Mouse (Mus musculus) heart, embryonic 14.5 days (tissue): ENCODE measurements around the gene Lrrc74b. TPM values are rescaled to one million over a fixed set of nuclear protein-coding genes. Genes with fewer than 3 reads are reported as not detected.

Experiments
- ATAC-seq: fragments of 200-750 bp; cut with Nextera tagmentation; 2 replicates; pipeline ENCODE4 v1.8.0; 2017; ENCODE audit warnings: low read depth, moderate TSS enrichment; ENCODE audit not compliant: insufficient number of reproducible peaks, insufficient read depth, low FRiP score
- H3K27ac ChIP-seq, 2 experiments: fragments of 200-500 bp in 1 of 2; fragments of 300-500 bp in 1 of 2; sonication (generic) in 1 of 2; replicated peaks in 1 of 2; 2 replicates each; pipeline ENCODE4 v1.5.1; 2012 to 2014; ENCODE audit warnings: low read depth in 2 of 2, low read length in 2 of 2, control low read depth in 1 of 2, mild to moderate bottlenecking in 1 of 2, mixed read lengths in 1 of 2; ENCODE audit not compliant: control insufficient read depth in 1 of 2, insufficient read depth in 1 of 2
- H3K27me3 ChIP-seq: fragments of 300-500 bp; sonication (generic); 2 replicates; pipeline ENCODE4 v1.6.1; 2014; ENCODE audit warnings: mild to moderate bottlenecking, low read length, control low read depth; ENCODE audit not compliant: control insufficient read depth, insufficient read depth
- H3K36me3 ChIP-seq: fragments of 300-500 bp; sonication (generic); 2 replicates; pipeline ENCODE4 v1.6.1; 2014; ENCODE audit warnings: mild to moderate bottlenecking, control low read depth, low read length, mixed read lengths; ENCODE audit not compliant: control insufficient read depth, insufficient read depth
- H3K4me1 ChIP-seq, 2 experiments: fragments of 200-500 bp in 1 of 2; fragments of 300-500 bp in 1 of 2; sonication (generic) in 1 of 2; 2 replicates each; pipeline ENCODE4 v1.6.1; 2012 to 2014; ENCODE audit warnings: low read length in 2 of 2, control low read depth in 1 of 2, mixed read lengths in 1 of 2; ENCODE audit not compliant: control insufficient read depth in 2 of 2, insufficient read depth in 2 of 2
- H3K4me2 ChIP-seq: fragments of 300-500 bp; sonication (generic); 2 replicates; pipeline ENCODE4 v1.6.1; 2014; ENCODE audit warnings: mild to moderate bottlenecking, low read length
- H3K4me3 ChIP-seq, 2 experiments: fragments of 200-500 bp in 1 of 2; fragments of 300-500 bp in 1 of 2; sonication (generic) in 1 of 2; 2 replicates each; pipeline ENCODE4 v1.5.1; 2012 to 2014; ENCODE audit warnings: low read length in 2 of 2, mild to moderate bottlenecking in 2 of 2, control low read depth in 1 of 2, low read depth in 1 of 2, moderate library complexity in 1 of 2; ENCODE audit not compliant: control insufficient read depth in 1 of 2, insufficient read depth in 1 of 2
- H3K9ac ChIP-seq: fragments of 300-500 bp; sonication (generic); 2 replicates; pipeline ENCODE4 v1.6.1; 2014; ENCODE audit warnings: mild to moderate bottlenecking, low read length
- H3K9me3 ChIP-seq: fragments of 300-500 bp; sonication (generic); 2 replicates; pipeline ENCODE4 v1.6.1; 2016; ENCODE audit warnings: low read length, control low read depth; ENCODE audit not compliant: control insufficient read depth
- WGBS: fragments of 180-500 bp; shearing (Covaris S2); extraction: QIAGEN DNeasy Blood & Tissue Kit; methylation state at CpG from one replicate; pipeline ENCODE4 v1.1.7; 2014; 5-methylcytosine and 5-hydroxymethylcytosine counted together
- polyA plus RNA-seq: library from polyadenylated mRNA; unstranded; fragments of >200 nt; fragmentation: Nextera tagmentation; extraction: Ambion mirVana; gene quantifications from 2 replicates; pipeline ENCODE4 v1.2.1, GENCODE M21; 2014

Lrrc74b gene
- polyA plus RNA-seq, 1 experiment from 2014 or later = 0.22 TPM

- Histone ChIP-seq H3K9ac (peak overlapping the region; percentile 74), H3K27ac (no peak overlapping the region), H3K27me3 (peaks cover 12% of the 10 kb centered on the region; the same call in 1 of the 2 replicates), H3K4me2 (peak overlapping the region; percentile 96), H3K4me3 (peak overlapping the region; percentile 50 to 61), H3K9me3 (no peaks in the 10 kb centered on the region), H3K4me1 (peaks cover 4 to 8% of the 10 kb centered on the region in 2 experiments), H3K36me3 (no peaks in the 10 kb centered on the region)
- ATAC-seq = no peak
- 12% methylated on average over 8 of the region's 8 CpGs for WGBS
Observed at GRCm38 (mm10) chr16:17576825-17577215, 15.8 kb upstream of the Lrrc74b start.

- Histone ChIP-seq H3K9ac (peak overlapping the region; percentile 74), H3K27ac (no peak overlapping the region), H3K36me3 (no peaks in the 10 kb centered on the region), H3K4me2 (peak overlapping the region; percentile 96), H3K27me3 (peaks cover 16% of the 10 kb centered on the region), H3K9me3 (no peaks in the 10 kb centered on the region), H3K4me1 (peaks cover 4 to 8% of the 10 kb centered on the region in 2 experiments), H3K4me3 (peak overlapping the region; percentile 50 to 61)
- WGBS = 11% methylated on average over 45 of the region's 45 CpGs
- ATAC-seq = no peak
Observed at GRCm38 (mm10) chr16:17575870-17576824, 15.1 kb upstream of the Lrrc74b start.

GRCm38 (mm10) chr16:17566186-17566585 is 5.1 kb upstream of the Lrrc74b start:
- 0 out of 2 replicates have a peak, but pooled peaks cover under 1% of the 10 kb centered on the region for H3K27me3 ChIP-seq
- ATAC-seq = no peak
- whole genome bisulfite sequencing = 17% methylated on average over 4 of the region's 4 CpGs
- no peaks in the 10 kb centered on the region for H3K36me3 ChIP-seq
- no peak overlapping the region for H3K4me3 ChIP-seq
- H3K27ac ChIP-seq = no peak overlapping the region
- peaks cover 10 to 11% of the 10 kb centered on the region in 2 experiments for H3K4me1 ChIP-seq
- no peak overlapping the region for H3K9ac ChIP-seq
- no peak overlapping the region for H3K4me2 ChIP-seq
- no peaks in the 10 kb centered on the region for H3K9me3 ChIP-seq

DNA sequence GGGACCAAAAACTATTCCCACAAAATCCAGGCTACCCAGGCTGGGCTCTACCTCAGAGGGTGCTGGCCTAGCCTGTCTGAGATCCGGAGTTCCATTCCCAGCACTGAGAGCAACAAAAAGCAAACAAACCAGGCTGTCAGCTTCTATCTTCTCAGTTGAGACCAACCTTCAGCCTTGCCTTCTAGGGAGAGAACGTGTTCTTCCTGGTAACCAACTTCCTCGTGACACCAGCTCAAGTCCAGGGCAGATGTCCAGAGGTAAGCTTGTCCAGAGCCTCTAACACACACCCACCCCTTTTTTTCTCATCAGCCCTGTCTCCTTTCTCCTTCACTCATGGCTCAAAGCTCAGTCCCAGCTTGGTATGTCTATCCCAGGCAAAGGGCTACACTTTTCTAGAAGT is 3.7 kb upstream of the Lrrc74b start:
- Histone ChIP-seq H3K36me3 (no peaks in the 10 kb centered on the region), H3K27ac (no peak overlapping the region), H3K9me3 (no peaks in the 10 kb centered on the region), H3K9ac (no peak overlapping the region), H3K4me2 (no peak overlapping the region), H3K4me3 (no peak overlapping the region), H3K4me1 (peaks cover 13 to 16% of the 10 kb centered on the region in 2 experiments), H3K27me3 (no peaks in the 10 kb centered on the region)
- no peak for ATAC-seq
- 47% methylated on average over 3 of the region's 3 CpGs for WGBS

- Histone ChIP-seq H3K4me3 (no peak overlapping the region), H3K27me3 (no peaks in the 10 kb centered on the region), H3K36me3 (no peaks in the 10 kb centered on the region), H3K9ac (no peak overlapping the region), H3K27ac (no peak overlapping the region), H3K4me2 (no peak overlapping the region), H3K9me3 (no peaks in the 10 kb centered on the region), H3K4me1 (peaks cover 14 to 17% of the 10 kb centered on the region in 2 experiments)
- WGBS = 66% methylated on average over 2 of the region's 2 CpGs
- no peak for ATAC-seq
Observed at GRCm38 (mm10) chr16:17564221-17564620, 3.2 kb upstream of the Lrrc74b start.

GRCm38 (mm10) chr16:17563580-17563979 is 2.5 kb upstream of the Lrrc74b start:
- Histone ChIP-seq H3K27me3 (no peaks in the 10 kb centered on the region), H3K4me3 (no peak overlapping the region), H3K27ac (no peak overlapping the region), H3K9me3 (no peaks in the 10 kb centered on the region), H3K4me1 (peaks cover 20 to 23% of the 10 kb centered on the region in 2 experiments), H3K9ac (no peak overlapping the region), H3K36me3 (no peaks in the 10 kb centered on the region), H3K4me2 (no peak overlapping the region)
- ATAC-seq = no peak
- WGBS = 44% methylated on average over 1 of the region's 1 CpGs

GRCm38 (mm10) chr16:17561751-17562208 is 733 bp upstream of the Lrrc74b start, which contains the start of gene P2rx6:
P2rx6 (plus strand) TSS chr16:17561885.
- Histone ChIP-seq H3K4me2 (peak within 1 kb of the TSS; percentile 83), H3K9me3 (no peaks in the 10 kb centered on the region), H3K9ac (peak within 1 kb of the TSS; percentile 61), H3K27ac (peak within 1 kb of the TSS; percentile 64; a peak in 3 of 4 replicates), H3K4me3 (peak within 1 kb of the TSS; percentile 36 to 39), H3K4me1 (peaks cover 26 to 29% of the 10 kb centered on the region in 2 experiments), H3K27me3 (no peaks in the 10 kb centered on the region), H3K36me3 (no peaks in the 10 kb centered on the region)
- ATAC-seq = no peak; the same call in 1 of the 2 replicates
- WGBS = 3% methylated on average over 10 of the region's 10 CpGs
